Mouse (Mus musculus): Measurements from ENCODE around the gene Gtpbp6.

- TF ChIP-seq CTCF (IDR thresholded peaks at IDR 0.05; ENCODE audit: borderline replicate concordance, control insufficient read depth, extremely low read depth, insufficient read depth, low read length, poor library complexity) (no peak), POLR2A (IDR thresholded peaks at IDR 0.05; ENCODE audit: control insufficient read depth, extremely low read depth, insufficient read depth, low read length, poor library complexity) (no peak)
Observed at GRCm38 (mm10) chr5:110106140-110106871, 1.7 kb downstream of the Gtpbp6 start.
